31 mouse cellular contexts compared by ENCODE assay signal in the genomic region with DNA sequence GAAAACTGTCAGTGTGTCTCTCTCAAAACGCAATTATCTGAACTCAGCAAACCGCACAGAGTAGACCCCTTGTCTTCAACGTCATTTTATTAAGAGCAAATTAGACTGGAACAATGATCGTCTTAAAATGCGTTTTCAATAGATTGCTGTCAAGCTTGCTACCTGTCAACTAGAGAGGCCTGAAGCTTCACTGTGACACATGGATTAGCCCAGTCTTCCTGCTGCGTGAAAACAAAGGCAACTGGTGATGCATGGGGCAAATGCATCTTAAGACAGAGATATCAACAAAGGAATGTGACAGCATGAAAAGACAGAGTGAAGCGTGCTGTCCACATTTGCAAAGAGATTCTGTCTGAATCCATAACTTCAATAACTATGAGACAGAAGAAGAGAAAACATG. TPM values are rescaled to one million over a fixed set of nuclear protein-coding genes. Genes with fewer than 3 reads are reported as not detected.
DNase-seq lines count a peak whose midpoint lies in the region; ATAC-seq and TF ChIP-seq lines count a peak whose summit lies in the region.
"Had no signal": no experiment of that assay in that cellular context is flagged by ENCODE, and none has a peak within 500 bp of the region (broad histone marks: within the 10 kb centered on the region; RNA-seq: fewer than 3 reads in every experiment).

No protein-coding gene starts in this region.

- peaks cover 6% of the 10 kb centered on the region for H3K9me3 ChIP-seq in embryonic facial prominence, embryonic 14.5 days (ENCODE audit: control insufficient read depth, low read length)
- H3K9me3 ChIP-seq in embryonic facial prominence, embryonic 10.5 days = no peaks in the 10 kb centered on the region
- H3K9me3 ChIP-seq in hindbrain, embryonic 12.5 days (replicated peaks) = no peaks in the 10 kb centered on the region
- H3K9me3 ChIP-seq in hindbrain, embryonic 16.5 days (ENCODE audit: control insufficient read depth, low read length) = peaks cover 3% of the 10 kb centered on the region; the same call in 1 of the 2 replicates
- H3K9me3 ChIP-seq: embryonic facial prominence, embryonic 12.5 days; G1E had no signal

- no peaks in the 10 kb centered on the region for H3K4me1 ChIP-seq in embryonic facial prominence, embryonic 14.5 days (ENCODE audit: control insufficient read depth, insufficient read depth, low read length)
- no peaks in the 10 kb centered on the region for H3K4me1 ChIP-seq in embryonic facial prominence, embryonic 10.5 days
- H3K4me1 ChIP-seq in hindbrain, embryonic 12.5 days = no peaks in the 10 kb centered on the region
- no peaks in the 10 kb centered on the region for H3K4me1 ChIP-seq in hindbrain, embryonic 16.5 days (ENCODE audit: control insufficient read depth, insufficient read depth, low read depth, low read length)
- no peaks in the 10 kb centered on the region for H3K4me1 ChIP-seq in testis, adult 2 months (ENCODE audit: control insufficient read depth, insufficient read depth, low read length)
- H3K4me1 ChIP-seq: embryonic facial prominence, embryonic 12.5 days had no signal

- no peak overlapping the region for H3K4me2 ChIP-seq in embryonic facial prominence, embryonic 14.5 days (ENCODE audit: low read depth, low read length)
- H3K4me2 ChIP-seq in hindbrain, embryonic 12.5 days (replicated peaks) = no peak overlapping the region
- no peak overlapping the region for H3K4me2 ChIP-seq in hindbrain, embryonic 16.5 days (ENCODE audit: low read length)
- H3K4me2 ChIP-seq: embryonic facial prominence, embryonic 12.5 days; heart, embryonic 11.5 days had no signal

- no peak for TF ChIP-seq POLR2A in testis, adult 2 months (IDR thresholded peaks at IDR 0.05; ENCODE audit: control insufficient read depth, low read depth, low read length)

- H3K27me3 ChIP-seq in embryonic facial prominence, embryonic 14.5 days (replicated peaks; ENCODE audit: control insufficient read depth, insufficient read depth, low read length) = no peaks in the 10 kb centered on the region
- H3K27me3 ChIP-seq in embryonic facial prominence, embryonic 10.5 days (replicated peaks; ENCODE audit: low read depth, poor library complexity, severe bottlenecking) = no peaks in the 10 kb centered on the region
- H3K27me3 ChIP-seq in hindbrain, embryonic 12.5 days = no peaks in the 10 kb centered on the region
- H3K27me3 ChIP-seq in hindbrain, embryonic 16.5 days (replicated peaks; ENCODE audit: control insufficient read depth, insufficient read depth, low read length) = no peaks in the 10 kb centered on the region
- no peaks in the 10 kb centered on the region for H3K27me3 ChIP-seq in testis, adult 2 months (ENCODE audit: control insufficient read depth, insufficient read depth, low read length)
- H3K27me3 ChIP-seq: CH12.LX; embryonic facial prominence, embryonic 12.5 days had no signal

- no peak for TF ChIP-seq CTCF in testis, adult 2 months (IDR thresholded peaks at IDR 0.05; ENCODE audit: control insufficient read depth, insufficient read depth, insufficient replicate concordance, low read depth, low read length)

- no peak for ATAC-seq in embryonic facial prominence, embryonic 14.5 days (ENCODE audit: low read depth)
- 0 out of 2 replicates have a peak, but pooled peaks have one; percentile 52 for ATAC-seq in hindbrain, embryonic 12.5 days (ENCODE audit: low FRiP score)
- ATAC-seq in hindbrain, embryonic 16.5 days = no peak
- no peak for ATAC-seq in erythroid progenitor cell, adult 5-6 weeks (replicated peaks; ENCODE audit: low FRiP score, poor library complexity, severe bottlenecking)
- ATAC-seq: forebrain, embryonic 14.5 days; forebrain, postnatal 0 days; intestine, postnatal 0 days; Patski had no signal

- 74% methylated on average over 7 of the region's 7 CpGs for WGBS in embryonic facial prominence, embryonic 14.5 days
- WGBS in embryonic facial prominence, embryonic 10.5 days = 72% methylated on average over 7 of the region's 7 CpGs
- 43% methylated on average over 7 of the region's 7 CpGs for WGBS in hindbrain, embryonic 12.5 days
- 43% methylated on average over 7 of the region's 7 CpGs for WGBS in hindbrain, embryonic 16.5 days

- no peak overlapping the region for H3K27ac ChIP-seq in embryonic facial prominence, embryonic 14.5 days (replicated peaks; ENCODE audit: low read depth, low read length)
- H3K27ac ChIP-seq in embryonic facial prominence, embryonic 10.5 days (replicated peaks) = no peak overlapping the region
- H3K27ac ChIP-seq in hindbrain, embryonic 12.5 days = no peak overlapping the region
- H3K27ac ChIP-seq in hindbrain, embryonic 16.5 days (ENCODE audit: low read depth, low read length) = no peak overlapping the region
- H3K27ac ChIP-seq in testis, adult 2 months (ENCODE audit: control insufficient read depth, insufficient read depth, low read depth, low read length) = no peak overlapping the region
- H3K27ac ChIP-seq: embryonic facial prominence, embryonic 12.5 days; forebrain, embryonic 10.5 days; gastrocnemius, adult 2 months had no signal

- no peaks in the 10 kb centered on the region for H3K36me3 ChIP-seq in embryonic facial prominence, embryonic 14.5 days (ENCODE audit: control insufficient read depth, insufficient read depth, low read length)
- H3K36me3 ChIP-seq in embryonic facial prominence, embryonic 10.5 days (replicated peaks) = no peaks in the 10 kb centered on the region
- H3K36me3 ChIP-seq in hindbrain, embryonic 12.5 days = no peaks in the 10 kb centered on the region
- no peaks in the 10 kb centered on the region for H3K36me3 ChIP-seq in hindbrain, embryonic 16.5 days (ENCODE audit: control insufficient read depth, insufficient read depth, low read length)
- no peaks in the 10 kb centered on the region for H3K36me3 ChIP-seq in testis, adult 2 months (ENCODE audit: control insufficient read depth, insufficient read depth, low read length)
- H3K36me3 ChIP-seq: embryonic facial prominence, embryonic 12.5 days; forebrain, embryonic 10.5 days; G1E had no signal

- no peak overlapping the region for H3K4me3 ChIP-seq in embryonic facial prominence, embryonic 14.5 days (ENCODE audit: low read depth, low read length)
- no peak overlapping the region for H3K4me3 ChIP-seq in embryonic facial prominence, embryonic 10.5 days
- H3K4me3 ChIP-seq in hindbrain, embryonic 12.5 days = no peak overlapping the region
- no peak overlapping the region for H3K4me3 ChIP-seq in hindbrain, embryonic 16.5 days (ENCODE audit: low read length)
- H3K4me3 ChIP-seq in testis, adult 2 months (ENCODE audit: control insufficient read depth, low read depth, low read length) = peak overlapping the region; percentile 11; the same call in 1 of the 2 replicates
- H3K4me3 ChIP-seq: embryonic facial prominence, embryonic 12.5 days; erythroblast, embryonic 14.5 days; forebrain, embryonic 10.5 days; gastrocnemius, adult 2 months had no signal

- H3K9ac ChIP-seq in embryonic facial prominence, embryonic 14.5 days (ENCODE audit: low read depth, low read length) = no peak overlapping the region
- no peak overlapping the region for H3K9ac ChIP-seq in hindbrain, embryonic 12.5 days
- H3K9ac ChIP-seq in hindbrain, embryonic 16.5 days (ENCODE audit: low read depth, low read length) = no peak overlapping the region
- H3K9ac ChIP-seq: embryonic facial prominence, embryonic 12.5 days; forebrain, postnatal 0 days had no signal

- peak; percentile 69 for DNase-seq in embryonic facial prominence, embryonic 14.5 days (ENCODE audit: low spot score)
- DNase-seq in embryonic facial prominence, embryonic 10.5 days (ENCODE audit: low spot score) = no peak
- DNase-seq in testis, postnatal 14 days (ENCODE audit: low spot score) = no peak
- DNase-seq: adrenal gland, postnatal 10 days; adrenal gland, postnatal 36 days; B cell, adult 2 months; cerebellum, adult 11 months; cerebellum, adult 2 months; cerebellum, adult 9-11 months; cerebellum, postnatal 25 days; forebrain, postnatal 0 days; gastrocnemius, adult 2 months; gastrocnemius, postnatal 14 days; heart, adult 11 months had no signal

RNA-seq across cellular contexts. Expression of a gene that starts 41.8 kb away (rescaled TPM):
- 1.3 and 3.3 TPM in 2 replicates for polyA plus RNA-seq in embryonic facial prominence, embryonic 14.5 days (2014; fragmentation: Nextera tagmentation; extraction: Ambion mirVana)
- 2.0 and 2.8 TPM in 2 replicates for polyA plus RNA-seq in embryonic facial prominence, embryonic 10.5 days (2016; fragmentation: Nextera tagmentation; extraction: Ambion mirVana)
- polyA plus RNA-seq in hindbrain, embryonic 12.5 days (2016; fragmentation: Nextera tagmentation; extraction: Ambion mirVana) = 4.9 and 5.1 TPM in 2 replicates
- 4.6 and 6.4 TPM in 2 replicates for polyA plus RNA-seq in hindbrain, embryonic 16.5 days (2015; fragmentation: Nextera tagmentation; extraction: Ambion mirVana)
- polyA plus RNA-seq in testis, adult 2 months (2012; rRNA removed) = 0.24 and 0.62 TPM in 2 replicates
- total RNA-seq in erythroid progenitor cell, adult 5-6 weeks (2015; ENCODE audit: low replicate concordance) = not detected in 2 replicates
- total RNA-seq in erythroid progenitor cell, adult 5-6 weeks (2017; ENCODE audit: low replicate concordance) = not detected in 2 replicates
- total RNA-seq: adrenal gland, adult 18-20 months; CH12.LX; common myeloid progenitor, adult 5-6 weeks; heart, postnatal 25 days; hematopoietic stem cell, adult 5-6 weeks had no signal
- polyA plus RNA-seq: erythroblast, embryonic 14.5 days; G1E; Patski had no signal
